Mouse (Mus musculus): ENCODE measurements around the gene Sgsh.

DNA sequence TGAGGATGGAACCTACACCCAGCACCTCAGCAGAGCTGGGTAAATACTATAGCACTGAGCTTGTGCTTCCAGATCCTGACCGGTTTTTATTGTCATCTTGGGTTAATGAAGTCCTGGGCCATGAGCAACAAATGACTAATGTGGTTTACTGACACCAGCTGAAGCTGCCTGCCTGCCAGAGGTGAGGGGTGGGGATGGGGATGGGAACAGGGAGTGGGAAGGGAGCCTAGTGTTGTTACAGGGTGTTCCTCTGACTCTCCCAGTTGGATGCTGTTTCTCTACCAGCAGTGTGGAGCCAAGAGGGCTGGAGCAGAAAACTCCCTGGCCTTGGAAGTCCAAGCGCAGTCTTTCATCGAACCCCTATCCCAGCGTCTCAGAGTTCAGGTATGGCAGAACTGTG, 38.6 kb downstream of the Sgsh start:
- TF ChIP-seq CTCF (IDR thresholded peaks at IDR 0.05; ENCODE audit: borderline replicate concordance, insufficient read depth, low read length) = no peak
- TF ChIP-seq POLR2A (IDR thresholded peaks at IDR 0.05; ENCODE audit: low read depth, low read length) = no peak
